Mouse (Mus musculus) erythroblast, embryonic 14.5 days (primary cell): ENCODE data around the gene Usp37.

Experiments
- GATA1 ChIP-seq: IDR thresholded peaks from 2 replicates; pipeline ENCODE4 v1.6.1; 2012; ENCODE audit warnings: low read length, inconsistent platforms, mixed read lengths
- TAL1 ChIP-seq: IDR thresholded peaks from 3 replicates; pipeline ENCODE4 v1.6.1; 2012; ENCODE audit warnings: low read length, inconsistent platforms, mixed read lengths

GRCm38 (mm10) chr1:74412711-74413110, 131.4 kb downstream of the Usp37 start:
- TF ChIP-seq TAL1: no peak
- TF ChIP-seq GATA1: no peak
